Mouse (Mus musculus): ENCODE results near the gene Carmil1. TPM values are rescaled to one million over a fixed set of nuclear protein-coding genes. Genes with fewer than 3 reads are reported as not detected.
"Not testable (repeated sequence)": the region's sequence is repeated elsewhere in the genome, so short reads cannot be mapped to it uniquely, and the experiment has no call there.

The Carmil1 gene
- polyA plus RNA-seq, 1 experiment, result 4.5 TPM

GRCm38 (mm10) chr13:24112689-24113348, 167.8 kb downstream of the Carmil1 start:
- Histone ChIP-seq H3K36me3 (replicated peaks; ENCODE audit: low read length) (no peaks in the 10 kb centered on the region), H3K9me3 (no peaks in the 10 kb centered on the region), H3K4me1 (peaks cover 16% of the 10 kb centered on the region), H3K27me3 (replicated peaks) (peaks cover 9% of the 10 kb centered on the region), H3K4me3 (replicated peaks) (no peak overlapping the region)
- TF ChIP-seq GATA1 (IDR thresholded peaks at IDR 0.05; ENCODE audit: borderline replicate concordance, low read length) (no peak), FLI1 (IDR thresholded peaks at IDR 0.05; ENCODE audit: low read length) (no peak)

DNA sequence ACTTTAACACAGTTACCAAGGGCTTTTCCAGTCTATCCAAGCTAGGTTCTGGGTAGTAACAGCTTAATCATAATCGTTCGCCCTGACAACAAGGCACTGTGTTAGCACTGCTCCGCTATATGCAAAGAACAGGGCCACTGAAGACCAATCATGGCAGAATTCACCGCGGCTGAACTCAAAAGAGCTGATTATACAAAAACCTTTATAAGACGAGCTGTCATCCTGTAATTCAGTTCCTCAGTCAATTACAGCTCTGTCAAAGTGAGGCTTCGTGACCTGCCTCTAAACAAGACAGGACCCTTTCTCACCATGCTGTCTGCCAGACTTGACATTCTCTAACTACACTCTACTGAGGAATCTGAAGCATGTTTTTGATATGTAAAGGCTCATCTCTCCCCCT, 170.3 kb downstream of the Carmil1 start:
- peaks cover 8% of the 10 kb centered on the region for H3K27me3 ChIP-seq (replicated peaks)
- H3K4me1 ChIP-seq, result peaks cover 23% of the 10 kb centered on the region
- H3K4me3 ChIP-seq (replicated peaks), result no peak overlapping the region
- no peak for TF ChIP-seq GATA1 (IDR thresholded peaks at IDR 0.05; ENCODE audit: borderline replicate concordance, low read length)
- TF ChIP-seq FLI1 (IDR thresholded peaks at IDR 0.05; ENCODE audit: low read length), result no peak
- no peaks in the 10 kb centered on the region for H3K36me3 ChIP-seq (replicated peaks; ENCODE audit: low read length)
- H3K9me3 ChIP-seq, result no peaks in the 10 kb centered on the region

- Histone ChIP-seq H3K9me3 (no peaks in the 10 kb centered on the region), H3K4me3 (replicated peaks) (no peak overlapping the region), H3K36me3 (replicated peaks; ENCODE audit: low read length) (no peaks in the 10 kb centered on the region), H3K4me1 (peaks cover 27% of the 10 kb centered on the region), H3K27me3 (replicated peaks) (peaks cover 8% of the 10 kb centered on the region)
- TF ChIP-seq FLI1 (IDR thresholded peaks at IDR 0.05; ENCODE audit: low read length) (no peak), GATA1 (IDR thresholded peaks at IDR 0.05; ENCODE audit: borderline replicate concordance, low read length) (no peak)
Observed at GRCm38 (mm10) chr13:24108282-24108681, 172.3 kb downstream of the Carmil1 start.

DNA sequence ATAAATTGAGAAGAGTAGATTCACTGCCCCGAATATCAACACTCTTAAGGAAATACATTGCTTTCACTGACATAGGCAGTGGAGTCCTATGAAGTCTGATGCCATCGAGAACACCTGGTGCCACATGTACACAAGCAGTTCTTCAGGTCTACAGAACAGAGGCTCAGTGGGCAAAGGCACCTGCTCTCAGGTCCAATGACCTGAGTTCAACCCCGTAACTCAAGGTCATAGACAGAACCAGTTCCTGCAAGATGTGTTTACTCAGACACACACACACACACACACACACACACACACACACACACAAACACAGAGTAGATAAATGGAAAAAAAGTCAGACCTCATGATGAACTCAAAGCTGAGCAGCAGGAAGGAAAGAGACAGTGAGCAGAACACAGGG, 173.5 kb downstream of the Carmil1 start:
- Histone ChIP-seq H3K36me3 (replicated peaks; ENCODE audit: low read length) (no peaks in the 10 kb centered on the region), H3K27me3 (replicated peaks) (peaks cover 8% of the 10 kb centered on the region), H3K4me3 (replicated peaks) (no peak overlapping the region), H3K4me1 (peaks cover 23% of the 10 kb centered on the region), H3K9me3 (no peaks in the 10 kb centered on the region)
- TF ChIP-seq FLI1 (IDR thresholded peaks at IDR 0.05; ENCODE audit: low read length) (no peak), GATA1 (IDR thresholded peaks at IDR 0.05; ENCODE audit: borderline replicate concordance, low read length) (no peak)

GRCm38 (mm10) chr13:24105838-24106237, 174.8 kb downstream of the Carmil1 start:
- TF ChIP-seq FLI1 (IDR thresholded peaks at IDR 0.05; ENCODE audit: low read length), result no peak
- TF ChIP-seq GATA1 (IDR thresholded peaks at IDR 0.05; ENCODE audit: borderline replicate concordance, low read length), result no peak
- Histone ChIP-seq H3K4me3 (replicated peaks) (no peak overlapping the region), H3K9me3 (no peaks in the 10 kb centered on the region), H3K27me3 (replicated peaks) (peaks cover 2% of the 10 kb centered on the region), H3K4me1 (peaks cover 23% of the 10 kb centered on the region), H3K36me3 (replicated peaks; ENCODE audit: low read length) (no peaks in the 10 kb centered on the region)

GRCm38 (mm10) chr13:24105340-24105669, 175.3 kb downstream of the Carmil1 start:
- peaks cover 23% of the 10 kb centered on the region for H3K4me1 ChIP-seq
- H3K4me3 ChIP-seq (replicated peaks), result no peak overlapping the region
- TF ChIP-seq GATA1 (IDR thresholded peaks at IDR 0.05; ENCODE audit: borderline replicate concordance, low read length) (no peak), FLI1 (IDR thresholded peaks at IDR 0.05; ENCODE audit: low read length) (no peak)
- H3K36me3 ChIP-seq (replicated peaks; ENCODE audit: low read length), result no peaks in the 10 kb centered on the region
- H3K9me3 ChIP-seq, result no peaks in the 10 kb centered on the region
- H3K27me3 ChIP-seq (replicated peaks), result no peaks in the 10 kb centered on the region

GRCm38 (mm10) chr13:24104611-24105339, 175.8 kb downstream of the Carmil1 start:
- not testable (repeated sequence) for H3K4me3 ChIP-seq (replicated peaks); H3K36me3 ChIP-seq (replicated peaks; ENCODE audit: low read length); H3K9me3 ChIP-seq; H3K27me3 ChIP-seq (replicated peaks)
- peaks cover 23% of the 10 kb centered on the region for H3K4me1 ChIP-seq

DNA sequence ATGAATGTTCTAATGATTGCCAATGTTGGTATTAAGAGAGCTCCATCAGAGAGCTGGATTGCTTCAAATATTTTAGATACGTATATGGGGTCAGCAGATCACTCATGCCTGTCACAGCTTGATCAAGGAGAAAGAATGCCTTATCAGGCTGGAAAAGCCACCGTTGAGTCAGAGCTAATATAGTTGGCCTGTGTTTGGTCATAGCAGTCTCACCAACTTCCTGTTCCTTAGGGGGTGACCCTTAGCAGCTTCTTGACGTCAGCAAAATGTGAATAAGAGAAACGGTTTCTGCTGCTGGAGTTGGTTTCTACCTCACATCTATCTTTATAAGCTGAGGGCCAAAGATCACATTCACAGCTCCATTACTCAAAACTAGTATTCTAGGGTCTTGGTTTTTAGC, 176.6 kb downstream of the Carmil1 start:
- Histone ChIP-seq H3K36me3 (replicated peaks; ENCODE audit: low read length) (no peaks in the 10 kb centered on the region), H3K9me3 (no peaks in the 10 kb centered on the region), H3K27me3 (replicated peaks) (no peaks in the 10 kb centered on the region), H3K4me3 (replicated peaks) (no peak overlapping the region), H3K4me1 (peaks cover 23% of the 10 kb centered on the region)
- TF ChIP-seq GATA1 (IDR thresholded peaks at IDR 0.05; ENCODE audit: borderline replicate concordance, low read length) (no peak), FLI1 (IDR thresholded peaks at IDR 0.05; ENCODE audit: low read length) (no peak)

DNA sequence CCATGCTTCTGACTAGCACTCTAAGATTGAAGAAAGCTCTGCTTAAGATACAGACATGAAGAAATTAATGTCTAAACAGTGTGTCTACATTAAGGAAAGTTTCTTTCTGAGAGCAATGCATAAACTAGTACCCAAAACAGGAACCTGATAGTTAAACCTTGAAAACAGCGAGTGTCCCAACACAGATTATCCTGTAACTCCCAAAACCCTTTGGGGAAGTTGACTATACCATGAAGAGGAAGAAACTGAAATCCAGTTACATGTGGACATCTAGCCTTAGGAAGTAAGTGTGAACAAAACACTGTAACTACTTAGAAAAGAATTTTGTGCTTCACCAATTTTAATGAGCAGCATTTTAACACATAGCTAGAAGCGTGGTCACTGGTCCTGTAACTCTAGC, 177.4 kb downstream of the Carmil1 start:
- no peaks in the 10 kb centered on the region for H3K9me3 ChIP-seq
- no peaks in the 10 kb centered on the region for H3K27me3 ChIP-seq (replicated peaks)
- no peaks in the 10 kb centered on the region for H3K36me3 ChIP-seq (replicated peaks; ENCODE audit: low read length)
- peaks cover 20% of the 10 kb centered on the region for H3K4me1 ChIP-seq
- TF ChIP-seq FLI1 (IDR thresholded peaks at IDR 0.05; ENCODE audit: low read length), result no peak
- no peak for TF ChIP-seq GATA1 (IDR thresholded peaks at IDR 0.05; ENCODE audit: borderline replicate concordance, low read length)
- H3K4me3 ChIP-seq (replicated peaks), result no peak overlapping the region

GRCm38 (mm10) chr13:24102256-24102655, 178.3 kb downstream of the Carmil1 start:
- H3K9me3 ChIP-seq, result no peaks in the 10 kb centered on the region
- H3K27me3 ChIP-seq (replicated peaks), result no peaks in the 10 kb centered on the region
- H3K4me1 ChIP-seq, result peaks cover 16% of the 10 kb centered on the region
- no peaks in the 10 kb centered on the region for H3K36me3 ChIP-seq (replicated peaks; ENCODE audit: low read length)
- no peak for TF ChIP-seq FLI1 (IDR thresholded peaks at IDR 0.05; ENCODE audit: low read length)
- TF ChIP-seq GATA1 (IDR thresholded peaks at IDR 0.05; ENCODE audit: borderline replicate concordance, low read length), result no peak
- H3K4me3 ChIP-seq (replicated peaks), result no peak overlapping the region
